Mouse (Mus musculus) megakaryocyte, embryonic 14.5 days (primary cell): ENCODE measurements around the gene Hoxb5. TPM values are rescaled to one million over a fixed set of nuclear protein-coding genes. Genes with fewer than 3 reads are reported as not detected.
A peak's percentile ranks its signal among the peaks of the same experiment; 100 is the strongest.

Source experiments
- H3K27me3 ChIP-seq: replicated peaks from 2 replicates; pipeline ENCODE3; 2012; ENCODE audit warnings: inconsistent platforms
- H3K36me3 ChIP-seq: replicated peaks from 2 replicates; pipeline ENCODE3; 2012; ENCODE audit warnings: low read length, inconsistent platforms, mixed read lengths
- H3K4me1 ChIP-seq: 2 replicates; pipeline ENCODE4 v1.6.1; 2012; ENCODE audit warnings: inconsistent platforms
- H3K4me3 ChIP-seq: replicated peaks from 2 replicates; pipeline ENCODE3; 2012; ENCODE audit warnings: moderate library complexity, mild to moderate bottlenecking, inconsistent platforms
- H3K9me3 ChIP-seq: 2 replicates; pipeline ENCODE4 v1.6.1; 2012; ENCODE audit warnings: inconsistent platforms
- FLI1 ChIP-seq: IDR thresholded peaks from 2 replicates; pipeline ENCODE4 v1.6.1; 2012; ENCODE audit warnings: low read length, inconsistent platforms, mixed read lengths
- GATA1 ChIP-seq: IDR thresholded peaks from 3 replicates; pipeline ENCODE4 v1.6.1; 2012; ENCODE audit warnings: mixed read lengths, low read length, inconsistent platforms, borderline replicate concordance
- polyA plus RNA-seq: library from polyadenylated mRNA; stranded (reverse); fragments of >175 nt; gene quantifications from 2 replicates; pipeline ENCODE4 v1.2.3, GENCODE M21; 2012; ENCODE audit warnings: low replicate concordance; ENCODE audit not compliant: insufficient read depth

Hoxb5 gene
- polyA plus RNA-seq, 1 experiment = not detected

DNA sequence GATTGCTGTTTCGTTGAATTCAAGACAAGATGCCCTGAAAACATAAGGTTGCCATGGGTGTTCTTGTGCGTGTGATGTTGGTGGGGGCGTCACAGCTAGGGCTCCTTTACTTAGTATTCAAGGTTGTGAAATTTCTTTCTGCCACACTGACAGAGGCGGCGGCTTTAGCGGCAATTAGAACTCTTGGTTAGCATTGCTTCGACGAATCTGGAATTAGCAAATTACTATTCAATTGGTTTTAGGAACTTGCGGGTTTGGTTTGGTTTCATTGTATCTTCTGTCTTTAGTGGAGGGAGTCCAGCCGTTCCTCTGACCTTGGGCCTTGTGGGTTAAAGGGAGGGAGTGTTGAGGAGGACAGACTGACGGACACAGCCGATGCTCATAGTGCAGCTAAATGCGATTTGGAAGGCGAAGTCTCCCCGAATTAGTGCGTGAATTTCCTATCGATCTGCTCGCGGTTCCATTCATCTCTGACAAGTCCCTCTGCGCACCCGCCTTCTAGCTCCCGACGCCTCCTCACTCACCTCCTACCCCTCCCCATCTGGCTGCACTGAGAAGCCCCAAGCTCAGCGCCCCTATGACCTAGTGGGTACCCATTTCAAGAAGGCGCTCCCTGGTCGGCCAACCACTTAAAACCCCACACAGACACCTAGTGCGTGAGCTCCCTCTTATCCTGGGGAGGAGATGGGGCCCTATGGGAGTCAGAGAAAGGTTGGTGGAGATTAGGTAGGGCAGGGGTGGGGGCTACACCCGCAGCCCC is 14.7 kb downstream of the Hoxb5 start, which contains the start of gene Hoxb4:
Gene Hoxb4, plus strand, starts transcription at position 660 of the 760 bp plus-strand sequence.
- peaks cover 79% of the 10 kb centered on the region for H3K27me3 ChIP-seq
- no peak for TF ChIP-seq GATA1
- TF ChIP-seq FLI1 = no peak
- peaks cover 38% of the 10 kb centered on the region for H3K4me1 ChIP-seq
- H3K36me3 ChIP-seq = no peaks in the 10 kb centered on the region
- no peaks in the 10 kb centered on the region for H3K9me3 ChIP-seq
- peak within 1 kb of the TSS; percentile 92 for H3K4me3 ChIP-seq

DNA sequence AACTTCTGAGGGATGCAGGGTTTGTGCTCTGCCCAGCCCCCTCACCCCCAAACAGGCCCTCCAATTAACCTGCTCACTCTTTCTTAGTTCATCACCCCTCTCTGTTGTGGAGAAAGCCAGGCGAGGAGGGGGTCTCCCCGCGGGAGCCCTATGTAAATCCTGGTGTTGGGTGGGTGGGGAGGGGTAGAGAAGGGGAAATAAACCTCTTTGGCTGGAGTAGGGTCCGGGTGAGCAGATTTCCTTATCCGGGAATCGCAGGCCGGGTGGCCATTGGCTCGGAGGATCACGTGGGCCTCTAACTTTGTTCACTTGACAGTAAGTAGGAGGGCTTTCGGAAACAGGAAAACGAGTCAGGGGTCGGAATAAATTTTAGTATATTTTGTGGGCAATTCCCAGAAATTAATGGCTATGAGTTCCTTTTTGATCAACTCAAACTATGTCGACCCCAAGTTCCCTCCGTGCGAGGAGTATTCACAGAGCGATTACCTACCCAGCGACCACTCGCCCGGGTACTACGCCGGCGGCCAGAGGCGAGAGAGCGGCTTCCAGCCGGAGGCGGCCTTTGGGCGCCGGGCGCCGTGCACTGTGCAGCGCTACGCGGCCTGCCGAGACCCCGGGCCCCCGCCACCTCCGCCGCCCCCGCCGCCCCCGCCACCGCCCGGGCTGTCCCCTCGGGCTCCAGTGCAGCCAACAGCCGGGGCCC is 15.4 kb downstream of the Hoxb5 start:
- TF ChIP-seq FLI1 = no peak
- TF ChIP-seq GATA1 = no peak
- no peaks in the 10 kb centered on the region for H3K9me3 ChIP-seq
- H3K27me3 ChIP-seq = peaks cover 74% of the 10 kb centered on the region
- H3K4me1 ChIP-seq = peaks cover 38% of the 10 kb centered on the region
- H3K36me3 ChIP-seq = no peaks in the 10 kb centered on the region
- peak overlapping the region; percentile 92 for H3K4me3 ChIP-seq

DNA sequence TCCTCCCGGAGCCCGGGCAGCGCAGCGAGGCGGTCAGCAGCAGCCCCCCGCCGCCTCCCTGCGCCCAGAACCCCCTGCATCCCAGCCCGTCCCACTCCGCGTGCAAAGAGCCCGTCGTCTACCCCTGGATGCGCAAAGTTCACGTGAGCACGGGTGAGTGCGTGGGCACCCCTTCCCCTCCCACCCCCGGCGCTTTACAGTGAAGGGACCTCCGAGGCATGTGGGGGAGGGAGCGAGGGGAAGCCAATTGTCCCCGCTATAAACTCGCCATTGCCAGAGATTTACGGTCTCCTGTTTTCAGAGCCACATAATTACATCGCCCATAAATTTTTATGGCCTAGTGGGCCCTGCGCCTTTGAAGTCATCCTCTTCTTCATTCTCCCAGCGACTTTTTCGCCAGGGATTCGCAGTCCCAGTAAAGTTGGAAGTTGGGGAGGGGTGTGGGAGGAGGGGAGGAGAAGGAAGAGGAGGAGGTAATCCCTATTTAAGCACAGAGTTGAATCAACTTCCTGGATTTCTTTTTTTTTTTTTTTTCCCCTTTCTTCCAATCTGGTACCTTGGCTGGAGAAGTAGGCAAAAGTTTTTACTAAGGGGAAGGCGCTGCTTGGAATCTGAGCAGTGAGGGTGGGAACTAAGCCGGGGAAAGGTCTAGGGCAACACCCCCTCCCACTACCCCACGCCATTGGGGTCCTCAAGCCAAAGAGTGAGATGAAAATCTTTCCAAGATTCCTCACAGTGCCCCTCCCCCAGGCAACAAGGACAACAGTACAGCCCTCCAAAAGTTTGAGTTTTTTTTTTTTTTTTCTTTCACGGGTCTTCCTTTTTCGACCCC is 16.2 kb downstream of the Hoxb5 start:
- Histone ChIP-seq H3K4me1 (peaks cover 34% of the 10 kb centered on the region), H3K36me3 (no peaks in the 10 kb centered on the region), H3K27me3 (peaks cover 71% of the 10 kb centered on the region), H3K9me3 (no peaks in the 10 kb centered on the region), H3K4me3 (peak overlapping the region; percentile 92)
- TF ChIP-seq GATA1 (no peak), FLI1 (no peak)

DNA sequence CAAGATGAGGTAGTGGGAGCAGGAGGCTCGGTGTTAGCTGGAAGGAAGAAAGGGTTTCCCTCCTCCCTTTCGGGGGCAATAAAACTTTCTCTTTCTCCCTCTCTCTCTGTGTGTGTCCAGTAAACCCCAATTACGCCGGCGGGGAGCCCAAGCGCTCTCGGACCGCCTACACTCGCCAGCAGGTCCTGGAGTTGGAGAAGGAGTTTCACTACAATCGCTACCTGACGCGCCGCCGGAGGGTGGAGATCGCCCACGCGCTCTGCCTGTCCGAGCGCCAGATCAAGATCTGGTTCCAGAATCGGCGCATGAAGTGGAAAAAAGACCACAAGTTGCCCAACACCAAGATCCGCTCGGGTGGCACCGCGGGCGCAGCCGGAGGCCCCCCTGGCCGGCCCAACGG is 16.8 kb downstream of the Hoxb5 start:
- no peaks in the 10 kb centered on the region for H3K9me3 ChIP-seq
- H3K4me3 ChIP-seq = peak overlapping the region; percentile 92
- H3K27me3 ChIP-seq = peaks cover 69% of the 10 kb centered on the region
- no peaks in the 10 kb centered on the region for H3K36me3 ChIP-seq
- no peak for TF ChIP-seq FLI1
- TF ChIP-seq GATA1 = no peak
- peaks cover 27% of the 10 kb centered on the region for H3K4me1 ChIP-seq

DNA sequence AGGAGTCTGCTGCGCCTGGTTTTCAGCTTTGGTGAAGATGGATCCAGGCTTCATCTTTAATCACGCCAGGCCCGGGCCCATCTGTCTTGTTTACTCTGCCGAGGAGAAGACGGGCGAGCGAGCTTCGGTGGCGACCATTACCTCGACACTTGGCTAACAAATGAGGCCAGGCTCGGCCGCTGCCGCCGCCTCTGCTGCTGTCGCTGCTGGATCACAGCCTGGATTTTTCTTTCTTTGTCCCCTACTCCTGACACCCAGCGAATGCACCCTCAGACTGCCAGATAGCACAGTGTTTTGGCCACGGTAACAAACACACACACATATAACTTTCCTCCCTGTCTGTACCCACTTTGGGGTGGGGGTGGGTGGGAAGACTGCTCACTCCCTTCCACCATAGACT is 17.6 kb downstream of the Hoxb5 start:
- H3K9me3 ChIP-seq = no peaks in the 10 kb centered on the region
- no peak for TF ChIP-seq FLI1
- no peak for TF ChIP-seq GATA1
- H3K27me3 ChIP-seq = peaks cover 66% of the 10 kb centered on the region
- H3K4me1 ChIP-seq = peaks cover 22% of the 10 kb centered on the region
- no peaks in the 10 kb centered on the region for H3K36me3 ChIP-seq
- no peak overlapping the region for H3K4me3 ChIP-seq

DNA sequence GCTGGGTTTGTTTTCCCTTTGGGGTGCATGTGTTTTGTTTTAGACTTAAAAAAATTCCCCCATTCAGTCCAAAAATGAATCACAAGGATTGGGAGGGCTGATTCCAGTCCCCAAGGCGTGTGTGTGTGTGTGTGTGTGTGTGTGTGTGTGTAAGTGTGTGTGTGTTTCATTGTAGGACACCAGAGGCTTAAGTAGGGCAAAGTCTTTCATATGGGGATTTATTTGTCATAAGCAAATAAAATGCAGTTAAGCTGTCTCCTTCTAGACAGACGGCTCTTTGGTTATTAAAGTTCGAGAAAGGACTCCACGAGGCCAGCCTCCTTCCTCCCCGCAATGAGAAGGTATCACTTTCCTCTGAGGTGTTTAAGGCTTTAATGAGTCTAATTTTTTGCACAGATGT is 18.7 kb downstream of the Hoxb5 start:
- no peak overlapping the region for H3K4me3 ChIP-seq
- no peaks in the 10 kb centered on the region for H3K36me3 ChIP-seq
- H3K4me1 ChIP-seq = peaks cover 22% of the 10 kb centered on the region
- no peaks in the 10 kb centered on the region for H3K9me3 ChIP-seq
- TF ChIP-seq FLI1 (no peak), GATA1 (no peak)
- H3K27me3 ChIP-seq = peaks cover 63% of the 10 kb centered on the region

DNA sequence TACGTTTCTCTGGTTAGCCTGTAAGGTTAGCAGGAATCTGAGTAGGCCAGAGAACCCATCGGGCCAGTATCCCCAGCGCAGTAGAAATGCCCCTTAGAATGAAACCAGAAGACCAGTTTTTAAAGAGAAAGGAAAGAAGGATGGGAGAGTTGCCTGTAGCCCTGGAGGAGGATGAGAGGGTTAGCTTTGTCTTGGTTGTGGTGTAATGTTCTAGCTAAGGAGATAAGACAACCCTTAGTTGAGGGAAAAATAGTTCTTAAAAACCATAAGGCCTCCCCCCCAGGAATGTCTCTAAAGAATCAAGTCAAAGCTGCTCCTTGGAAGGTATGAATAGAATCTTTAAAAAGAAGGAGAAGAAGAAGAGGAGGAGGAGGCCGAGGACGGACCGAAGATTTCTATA is 19.6 kb downstream of the Hoxb5 start:
- TF ChIP-seq FLI1 = no peak
- TF ChIP-seq GATA1 = no peak
- peaks cover 21% of the 10 kb centered on the region for H3K4me1 ChIP-seq
- no peaks in the 10 kb centered on the region for H3K9me3 ChIP-seq
- H3K4me3 ChIP-seq = no peak overlapping the region
- peaks cover 63% of the 10 kb centered on the region for H3K27me3 ChIP-seq
- H3K36me3 ChIP-seq = no peaks in the 10 kb centered on the region

DNA sequence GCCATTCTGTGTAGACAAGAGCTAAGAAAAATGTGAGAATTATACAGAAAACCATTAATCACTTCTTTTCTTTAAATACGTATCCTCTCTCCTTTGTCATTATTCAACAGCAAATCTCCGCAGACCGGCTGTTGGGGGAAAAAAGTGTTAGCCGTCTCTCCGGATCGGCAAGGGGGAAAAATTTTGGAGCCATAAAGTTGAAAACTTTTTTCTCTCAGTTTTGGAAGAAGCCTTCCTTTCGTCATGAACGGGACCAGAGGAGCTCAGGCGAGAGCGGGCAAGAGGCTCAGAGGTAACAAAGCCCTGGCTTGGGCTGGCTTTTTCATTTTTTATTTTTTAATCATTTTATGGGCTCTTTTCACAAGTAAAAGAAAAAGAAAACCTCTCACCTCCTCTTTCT is 20.0 kb downstream of the Hoxb5 start, which contains the start of gene Hoxb3:
Gene Hoxb3, plus strand, starts transcription at position 173 of the 400 bp plus-strand sequence.
- H3K9me3 ChIP-seq = no peaks in the 10 kb centered on the region
- TF ChIP-seq FLI1 (no peak), GATA1 (no peak)
- H3K36me3 ChIP-seq = no peaks in the 10 kb centered on the region
- peaks cover 17% of the 10 kb centered on the region for H3K4me1 ChIP-seq
- H3K27me3 ChIP-seq = peaks cover 62% of the 10 kb centered on the region
- no peak within 1 kb of the TSS for H3K4me3 ChIP-seq

DNA sequence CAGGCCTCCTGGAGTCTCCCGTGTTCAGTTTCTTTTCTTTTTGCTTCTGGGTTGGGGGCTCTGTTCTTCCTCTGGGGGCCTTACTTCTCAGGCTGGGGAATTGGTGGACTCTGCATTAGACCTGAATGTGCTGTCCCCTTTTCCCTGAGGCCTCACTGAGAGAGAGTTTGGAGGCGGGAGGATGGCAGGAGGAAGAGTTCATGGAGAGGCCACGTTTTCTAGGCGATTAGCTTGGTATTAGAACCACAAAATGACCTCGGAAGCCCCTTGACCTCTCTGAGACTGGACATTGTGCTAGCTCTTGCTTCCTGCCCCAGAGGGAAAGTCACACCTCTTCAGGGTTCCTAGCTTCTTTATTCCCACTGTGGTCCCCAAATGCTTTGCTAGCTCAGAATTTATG is 21.0 kb downstream of the Hoxb5 start:
- peaks cover 62% of the 10 kb centered on the region for H3K27me3 ChIP-seq
- H3K4me3 ChIP-seq = no peak overlapping the region
- TF ChIP-seq FLI1 (no peak), GATA1 (no peak)
- H3K9me3 ChIP-seq = no peaks in the 10 kb centered on the region
- H3K36me3 ChIP-seq = no peaks in the 10 kb centered on the region
- peaks cover 9% of the 10 kb centered on the region for H3K4me1 ChIP-seq
